Comparison of ENCODE assay signal across 18 mouse cellular contexts in genomic region chr19:44681675-44682074, GRCm38 (mm10).
A peak's percentile ranks its signal among the peaks of the same experiment; 100 is the strongest.
DNase-seq lines count a peak whose midpoint lies in the region; ATAC-seq lines count a peak whose summit lies in the region.
"Had no signal": no experiment of that assay in that cellular context is flagged by ENCODE, and none has a peak within 500 bp of the region (broad histone marks: within the 10 kb centered on the region; RNA-seq: fewer than 3 reads in every experiment).

No protein-coding gene starts in this region.

- no peaks in the 10 kb centered on the region for H3K36me3 ChIP-seq in neural tube, embryonic 11.5 days (ENCODE audit: control insufficient read depth, insufficient read depth, low read length)
- no peaks in the 10 kb centered on the region for H3K36me3 ChIP-seq in hindbrain, embryonic 13.5 days
- H3K36me3 ChIP-seq in neural tube, embryonic 13.5 days = no peaks in the 10 kb centered on the region
- H3K36me3 ChIP-seq in forebrain, embryonic 10.5 days (replicated peaks) = no peaks in the 10 kb centered on the region
- H3K36me3 ChIP-seq: embryonic facial prominence, embryonic 10.5 days; heart, embryonic 12.5 days; hindbrain, embryonic 15.5 days had no signal

- no peak overlapping the region for H3K27ac ChIP-seq in neural tube, embryonic 11.5 days (ENCODE audit: low read depth, low read length)
- H3K27ac ChIP-seq in hindbrain, embryonic 13.5 days = peak overlapping the region; percentile 69
- peak overlapping the region; percentile 70 for H3K27ac ChIP-seq in neural tube, embryonic 13.5 days (replicated peaks)
- H3K27ac ChIP-seq in forebrain, embryonic 10.5 days = no peak overlapping the region
- H3K27ac ChIP-seq: embryonic facial prominence, embryonic 10.5 days; gastrocnemius, adult 2 months; hindbrain, embryonic 15.5 days had no signal

- intact Hi-C loops in left cerebral cortex, postnatal 4 days (cut with DNase I) = no loop called here

- no peaks in the 10 kb centered on the region for H3K9me3 ChIP-seq in neural tube, embryonic 11.5 days (ENCODE audit: control insufficient read depth, low read length)
- H3K9me3 ChIP-seq in hindbrain, embryonic 13.5 days = no peaks in the 10 kb centered on the region
- no peaks in the 10 kb centered on the region for H3K9me3 ChIP-seq in neural tube, embryonic 13.5 days
- no peaks in the 10 kb centered on the region for H3K9me3 ChIP-seq in forebrain, embryonic 10.5 days
- H3K9me3 ChIP-seq: embryonic facial prominence, embryonic 10.5 days; heart, embryonic 12.5 days; hindbrain, embryonic 15.5 days had no signal

- H3K27me3 ChIP-seq in neural tube, embryonic 11.5 days (ENCODE audit: control insufficient read depth, insufficient read depth, low read length) = peaks cover 86% of the 10 kb centered on the region
- H3K27me3 ChIP-seq in hindbrain, embryonic 13.5 days = peaks cover 97% of the 10 kb centered on the region
- peaks cover 97% of the 10 kb centered on the region for H3K27me3 ChIP-seq in neural tube, embryonic 13.5 days
- H3K27me3 ChIP-seq in forebrain, embryonic 10.5 days (ENCODE audit: poor library complexity, severe bottlenecking) = peaks cover 100% of the 10 kb centered on the region

- ATAC-seq in neural tube, embryonic 11.5 days (ENCODE audit: insufficient read depth, low FRiP score, low TSS enrichment) = no peak
- 0 out of 2 replicates have a peak, but pooled peaks have one; percentile 17 for ATAC-seq in hindbrain, embryonic 13.5 days (ENCODE audit: low FRiP score)
- ATAC-seq in neural tube, embryonic 13.5 days (ENCODE audit: low read depth) = peak; percentile 58
- ATAC-seq: forebrain, embryonic 14.5 days had no signal

- WGBS in neural tube, embryonic 11.5 days = 3% methylated on average over 8 of the region's 8 CpGs
- WGBS in hindbrain, embryonic 13.5 days = 15% methylated on average over 8 of the region's 8 CpGs
- 2% methylated on average over 8 of the region's 8 CpGs for WGBS in neural tube, embryonic 13.5 days
- 10% methylated on average over 8 of the region's 8 CpGs for WGBS in forebrain, embryonic 10.5 days

- H3K4me3 ChIP-seq in neural tube, embryonic 11.5 days (ENCODE audit: low read depth, low read length) = no peak overlapping the region
- no peak overlapping the region for H3K4me3 ChIP-seq in hindbrain, embryonic 13.5 days
- H3K4me3 ChIP-seq in neural tube, embryonic 13.5 days = no peak overlapping the region
- H3K4me3 ChIP-seq in forebrain, embryonic 10.5 days = no peak overlapping the region
- H3K4me3 ChIP-seq: embryonic facial prominence, embryonic 10.5 days; gastrocnemius, adult 2 months; heart, embryonic 12.5 days; hindbrain, embryonic 15.5 days had no signal

- DNase-seq in neural tube, embryonic 11.5 days (ENCODE audit: low spot score) = peak; percentile 50
- DNase-seq in neural tube, embryonic 10.5 days (ENCODE audit: extremely low spot score, low spot score) = no peak
- no peak for DNase-seq in testis, postnatal 10 days (ENCODE audit: low spot score)
- no peak for DNase-seq in left cerebral cortex, postnatal 4 days
- no peak for DNase-seq in forebrain, embryonic 10.5 days (ENCODE audit: extremely low spot score, low spot score)
- DNase-seq: adrenal gland, adult 2 months; adrenal gland, postnatal 25 days; cerebellum, adult 11 months; cerebellum, adult 8-10 months; cerebellum, postnatal 36 days; gastrocnemius, adult 2 months; gastrocnemius, postnatal 25 days had no signal

- H3K9ac ChIP-seq in neural tube, embryonic 11.5 days (ENCODE audit: low read length) = no peak overlapping the region
- H3K9ac ChIP-seq in hindbrain, embryonic 13.5 days = no peak overlapping the region
- no peak overlapping the region for H3K9ac ChIP-seq in neural tube, embryonic 13.5 days
- H3K9ac ChIP-seq: heart, embryonic 12.5 days; hindbrain, embryonic 15.5 days had no signal

- H3K4me1 ChIP-seq in neural tube, embryonic 11.5 days (ENCODE audit: control insufficient read depth, insufficient read depth, low read length) = 0 out of 2 replicates have a peak, but pooled peaks cover 3% of the 10 kb centered on the region
- H3K4me1 ChIP-seq in hindbrain, embryonic 13.5 days (replicated peaks) = peaks cover 54% of the 10 kb centered on the region
- peaks cover 64% of the 10 kb centered on the region for H3K4me1 ChIP-seq in neural tube, embryonic 13.5 days (replicated peaks)
- peaks cover 34% of the 10 kb centered on the region for H3K4me1 ChIP-seq in forebrain, embryonic 10.5 days

- no peak overlapping the region for H3K4me2 ChIP-seq in neural tube, embryonic 11.5 days (ENCODE audit: low read depth)
- H3K4me2 ChIP-seq in hindbrain, embryonic 13.5 days = no peak overlapping the region
- H3K4me2 ChIP-seq in neural tube, embryonic 13.5 days = no peak overlapping the region
- H3K4me2 ChIP-seq: heart, embryonic 12.5 days; hindbrain, embryonic 15.5 days had no signal

Comparison
In these comparisons a context has a peak if more than half of its experiments do, and no peak if none do; other contexts are left out.
1. H3K27ac ChIP-seq: peak in hindbrain, embryonic 13.5 days (single experiment) and neural tube, embryonic 13.5 days (single experiment); none in neural tube, embryonic 11.5 days (single experiment) and forebrain, embryonic 10.5 days (single experiment).